Mouse (Mus musculus): ENCODE results near the gene Bcas3. TPM values are rescaled to one million over a fixed set of nuclear protein-coding genes. Genes with fewer than 3 reads are reported as not detected.
A peak's percentile ranks its signal among the peaks of the same experiment; 100 is the strongest.

The Bcas3 gene
- total RNA-seq, 1 experiment from 2014 or later = 40.5 TPM

DNA sequence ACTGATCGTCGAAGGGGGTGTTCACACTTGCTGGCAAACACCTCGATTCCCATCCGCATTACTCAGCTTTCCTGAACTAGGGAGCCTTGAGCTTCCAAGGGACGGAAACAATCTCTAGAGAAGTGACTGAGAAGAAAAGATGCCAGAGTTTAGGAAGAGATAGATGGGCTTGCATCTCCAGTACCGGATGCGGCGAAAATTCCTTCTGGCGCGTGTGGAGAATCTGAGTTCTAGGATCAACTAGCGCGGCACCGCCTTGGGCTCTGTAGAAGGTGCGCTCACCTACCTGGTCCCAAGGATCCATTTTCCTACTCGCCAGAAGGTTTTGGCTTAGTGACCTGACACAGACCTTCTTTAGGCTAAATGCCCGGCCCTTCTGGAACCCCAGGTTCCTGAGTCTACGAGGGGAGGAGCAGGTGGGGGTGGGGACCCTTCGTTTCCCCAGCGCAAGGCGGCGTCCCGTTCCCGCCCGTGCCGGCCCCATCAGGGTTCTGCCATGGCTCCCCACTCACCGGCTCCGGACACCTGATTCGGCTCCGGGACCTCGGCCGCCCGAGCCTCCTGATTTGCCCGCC lies 478.8 kb downstream of the Bcas3 start:
- DNase-seq = no peak

- DNase-seq = peak; percentile 89
These were observed 479.4 kb downstream of the Bcas3 start, which contains the start of gene Tbx2 for GRCm38 (mm10) chr11:85832231-85832924. TSS of gene Tbx2 (plus strand) at chr11:85832551.

GRCm38 (mm10) chr11:85833081-85833521 lies 480.1 kb downstream of the Bcas3 start:
- DNase-seq = peak; percentile 72

DNA sequence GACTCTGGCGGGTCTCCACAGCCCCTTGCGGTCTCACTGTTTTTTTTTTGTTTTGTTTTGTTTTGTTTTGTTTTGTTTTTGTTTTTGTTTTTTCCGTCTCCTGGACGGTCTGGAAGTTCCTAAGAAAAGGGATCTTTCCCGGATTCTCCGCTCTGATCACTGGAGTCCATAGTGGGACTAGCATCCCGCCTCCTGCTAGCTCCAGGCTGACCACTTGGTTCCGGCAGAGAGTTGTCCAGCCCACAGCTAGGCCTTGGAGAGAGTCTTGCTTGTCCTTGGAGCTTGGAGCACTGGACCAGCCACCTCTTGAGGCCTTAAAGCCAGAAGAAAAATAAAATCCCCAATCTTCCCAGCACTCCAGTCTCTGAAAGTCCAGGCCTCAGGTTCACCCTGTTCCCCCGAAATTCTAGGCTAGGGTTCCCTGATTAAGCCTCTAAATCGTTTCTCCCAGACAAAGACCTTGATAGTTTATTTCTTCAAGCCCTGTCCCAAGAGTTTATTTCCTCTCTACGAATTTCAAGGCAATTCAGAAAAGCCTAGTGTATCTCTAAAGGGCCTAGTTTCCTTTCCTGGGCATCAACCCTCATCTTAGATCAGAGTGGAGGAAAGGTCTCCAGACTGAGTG lies 480.9 kb downstream of the Bcas3 start:
- DNase-seq = peak; percentile 67

DNA sequence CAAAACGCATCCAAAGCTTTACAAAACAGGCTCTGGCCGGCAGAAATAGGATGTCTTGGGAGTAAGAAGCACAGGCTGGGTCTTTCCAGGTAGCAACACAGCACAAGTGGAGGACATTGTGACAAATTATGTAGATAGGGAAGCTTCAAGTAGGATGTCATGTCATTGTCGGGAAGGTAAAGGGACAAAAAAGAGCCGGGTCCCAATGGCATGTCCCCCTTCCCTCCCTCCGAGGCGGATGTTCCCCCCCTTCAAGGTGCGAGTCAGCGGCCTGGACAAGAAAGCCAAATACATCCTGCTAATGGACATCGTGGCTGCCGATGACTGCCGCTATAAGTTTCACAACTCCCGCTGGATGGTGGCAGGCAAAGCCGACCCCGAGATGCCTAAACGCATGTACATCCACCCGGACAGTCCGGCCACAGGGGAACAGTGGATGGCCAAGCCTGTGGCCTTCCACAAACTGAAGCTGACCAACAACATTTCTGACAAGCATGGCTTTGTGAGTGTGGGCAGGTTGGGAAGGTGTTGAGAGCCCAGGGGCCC lies 481.5 kb downstream of the Bcas3 start:
- peak; percentile 49 for DNase-seq

DNA sequence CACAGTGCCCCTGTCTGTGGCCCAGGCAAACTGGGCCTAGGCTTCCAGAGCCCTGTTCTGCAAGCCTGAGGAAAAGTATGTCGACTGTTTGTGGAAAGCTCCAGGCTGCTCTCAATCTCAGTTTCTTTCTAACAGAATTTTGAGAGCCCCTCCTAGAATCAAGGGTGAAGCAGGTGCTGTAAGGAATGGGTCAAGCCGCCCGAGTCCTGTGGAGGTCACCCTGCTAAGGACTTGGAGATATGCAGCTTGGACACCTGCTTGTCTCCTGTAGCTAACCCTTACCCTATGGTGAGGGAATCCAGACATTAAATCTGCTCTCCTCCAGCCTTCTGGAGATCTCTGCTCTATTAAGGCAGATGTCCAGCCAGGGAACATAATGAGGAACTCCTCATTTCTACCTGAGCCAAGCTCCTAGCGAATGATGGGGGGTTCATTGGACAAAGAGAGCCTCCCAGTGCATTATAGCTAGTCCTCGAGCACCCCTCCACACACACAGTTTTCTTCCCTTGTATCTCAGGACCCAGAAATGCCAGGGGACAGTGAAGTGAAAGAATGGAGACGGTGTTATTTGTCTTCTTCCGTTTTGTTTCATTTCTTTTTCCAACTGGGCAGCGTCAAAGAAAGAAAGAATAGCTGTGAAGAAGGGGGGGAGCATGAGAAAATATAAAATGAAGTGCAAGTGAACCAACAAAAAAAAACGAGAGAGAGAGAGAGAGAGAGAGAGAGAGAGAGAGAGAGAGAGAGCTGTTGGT lies 482.2 kb downstream of the Bcas3 start:
- no peak for DNase-seq

- no peak for DNase-seq
These were observed 483.0 kb downstream of the Bcas3 start for GRCm38 (mm10) chr11:85835753-85836522.

DNA sequence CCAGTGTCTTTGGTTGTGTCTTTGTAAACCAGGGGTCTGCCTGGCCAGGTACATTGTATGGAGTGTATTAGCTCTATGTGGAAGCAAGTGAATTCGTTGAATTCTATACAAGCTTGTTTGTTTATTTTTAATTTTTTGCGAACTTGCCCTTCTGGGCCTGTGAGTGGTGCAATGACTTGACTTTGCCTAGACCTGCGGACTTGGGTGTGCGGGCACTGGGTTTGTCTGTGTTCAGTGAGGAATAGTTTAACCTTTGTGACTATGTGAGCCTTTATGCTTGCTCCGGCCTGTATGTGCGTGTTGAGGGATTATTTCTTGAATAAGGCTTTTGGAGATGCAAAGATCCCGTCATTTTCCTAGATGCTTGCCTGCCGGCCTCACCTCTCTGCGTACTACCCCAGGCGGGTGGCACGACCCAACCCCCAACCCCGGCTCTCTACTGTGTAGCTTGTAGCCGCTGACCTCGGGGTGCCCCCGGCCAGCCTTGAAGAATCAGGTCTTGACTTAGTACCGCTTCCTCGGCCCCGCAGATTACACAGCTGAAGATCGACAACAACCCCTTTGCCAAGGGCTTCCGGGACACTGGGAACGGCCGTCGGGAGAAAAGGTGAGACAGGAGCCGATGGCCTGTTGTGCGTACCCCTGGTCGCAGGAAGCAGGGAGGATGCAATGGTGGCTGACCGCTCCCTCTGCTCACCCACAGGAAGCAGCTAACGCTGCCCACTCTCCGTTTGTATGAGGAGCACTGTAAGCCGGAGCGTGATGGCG lies 483.7 kb downstream of the Bcas3 start:
- DNase-seq = peak; percentile 60

DNA sequence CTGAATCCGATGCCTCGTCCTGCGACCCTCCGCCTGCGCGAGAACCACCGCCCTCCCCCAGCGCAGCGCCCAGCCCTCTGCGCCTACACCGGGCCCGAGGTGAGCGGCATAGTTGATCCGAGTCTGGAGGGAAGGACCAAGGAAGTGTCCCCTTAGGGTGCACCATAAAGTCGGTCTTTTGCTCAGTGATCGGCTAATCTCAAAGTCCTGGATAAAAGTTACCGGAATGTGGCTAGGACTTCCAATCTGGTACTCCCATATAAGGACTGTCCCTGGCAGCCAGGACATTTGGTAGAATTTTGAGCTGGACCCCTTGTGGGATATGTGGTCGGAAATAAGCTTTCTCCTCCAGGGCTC lies 484.3 kb downstream of the Bcas3 start:
- peak; percentile 31 for DNase-seq

GRCm38 (mm10) chr11:85837648-85838423 lies 484.9 kb downstream of the Bcas3 start:
- DNase-seq = peak; percentile 58

DNA sequence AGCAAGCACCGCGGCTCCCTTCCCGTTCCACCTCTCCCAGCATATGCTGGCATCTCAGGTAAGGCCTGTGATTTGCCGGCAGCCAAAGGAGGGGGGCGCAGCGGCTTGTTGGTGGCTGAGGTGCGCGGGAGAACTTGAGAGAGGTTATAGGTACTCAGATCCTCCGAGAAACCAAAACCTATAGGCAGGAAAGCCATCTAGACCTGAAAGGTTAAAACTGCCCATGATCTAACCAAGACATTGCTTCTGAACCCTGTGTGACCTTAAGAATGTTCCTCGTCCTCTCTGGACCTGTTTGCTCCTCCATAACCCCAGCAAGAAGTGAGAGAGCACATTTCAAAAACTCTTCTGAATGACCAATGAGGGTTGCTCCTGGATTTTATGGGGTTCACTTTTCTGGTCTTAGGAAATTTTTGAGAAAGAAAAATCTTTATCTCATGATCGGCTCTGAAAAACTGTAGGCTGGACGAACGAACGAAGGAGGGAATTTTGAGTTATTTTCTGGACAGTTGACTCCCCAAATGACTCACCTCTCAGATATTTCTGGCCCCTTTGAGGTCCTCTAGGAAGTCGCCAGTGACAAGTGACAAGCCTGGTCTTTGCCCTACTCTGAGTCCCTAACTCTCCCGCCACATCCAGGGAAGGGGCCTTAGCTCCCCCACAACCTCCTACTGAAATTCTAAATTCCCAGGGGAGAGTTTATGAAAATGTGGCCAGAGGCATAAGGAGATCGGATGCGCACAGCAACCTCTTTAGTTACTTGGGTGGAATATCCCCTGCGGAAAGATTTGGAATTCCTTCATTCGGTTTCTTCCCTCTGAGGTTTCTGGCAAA lies 485.7 kb downstream of the Bcas3 start:
- DNase-seq = no peak

GRCm38 (mm10) chr11:85839258-85840030 lies 486.5 kb downstream of the Bcas3 start:
- DNase-seq = no peak

- no peak for DNase-seq
These were observed 487.2 kb downstream of the Bcas3 start for GRCm38 (mm10) chr11:85840031-85840802.

DNA sequence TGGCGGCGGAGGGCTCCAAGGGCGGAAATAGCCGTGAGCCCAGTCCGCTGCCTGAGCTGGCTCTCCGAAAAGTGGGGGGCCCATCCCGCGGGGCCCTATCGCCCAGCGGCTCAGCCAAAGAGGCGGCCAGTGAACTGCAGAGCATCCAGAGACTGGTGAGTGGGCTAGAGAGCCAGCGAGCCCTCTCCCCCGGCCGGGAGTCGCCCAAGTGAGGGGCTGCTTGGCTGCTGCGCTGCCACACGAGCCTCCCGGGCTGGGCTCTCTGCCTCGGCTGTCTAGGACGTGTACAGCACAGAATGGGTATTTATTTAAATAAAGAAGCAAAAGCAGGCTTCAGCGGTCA lies 487.8 kb downstream of the Bcas3 start:
- DNase-seq = peak; percentile 17

DNA sequence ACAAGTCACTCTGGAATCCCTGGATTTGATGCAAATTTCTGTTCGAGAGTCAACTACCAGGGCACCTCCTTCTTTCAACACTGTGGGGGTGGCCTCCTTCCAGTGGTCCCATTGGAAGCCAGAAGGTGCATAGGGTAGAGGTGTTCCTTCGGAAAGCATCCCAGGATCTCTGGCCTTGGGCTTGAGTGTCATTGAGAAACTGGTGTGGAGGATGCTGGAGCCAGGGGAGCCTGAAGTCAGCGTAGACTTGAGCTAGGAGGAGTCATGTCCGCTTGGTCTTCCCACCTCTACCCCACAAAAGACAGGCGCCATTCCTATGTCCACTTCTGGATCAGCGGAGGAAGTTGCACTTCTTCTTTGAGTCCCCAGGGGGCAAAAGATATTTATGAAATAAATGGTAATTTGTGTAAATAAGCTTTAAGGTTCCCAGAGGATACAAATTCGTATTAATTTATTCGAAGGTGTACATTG lies 488.3 kb downstream of the Bcas3 start:
- DNase-seq = peak; percentile 22

DNA sequence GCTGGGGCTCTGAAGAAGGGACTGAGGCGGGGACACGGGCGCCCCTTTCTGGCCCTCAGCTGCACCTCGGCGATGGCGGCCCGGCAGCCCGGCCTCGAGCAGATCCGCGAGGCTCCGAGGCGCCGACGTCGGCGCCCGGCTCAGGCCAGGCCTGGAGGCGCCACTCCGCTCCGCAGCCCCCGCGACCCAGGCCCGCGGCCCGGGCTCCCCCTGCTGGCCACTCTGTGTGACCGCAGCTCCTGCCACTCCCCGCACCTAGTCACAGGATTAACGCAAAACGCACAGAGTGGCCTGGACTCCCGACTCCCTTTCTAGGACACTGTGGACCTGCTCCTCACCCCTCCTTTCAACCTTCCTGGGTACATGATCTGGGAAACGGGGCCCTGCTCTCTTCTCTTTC lies 489.0 kb downstream of the Bcas3 start:
- peak; percentile 92 for DNase-seq

- peak; percentile 29 for DNase-seq
These were observed 489.8 kb downstream of the Bcas3 start for GRCm38 (mm10) chr11:85842596-85843346.

Measured in adrenal gland, postnatal 14 days (tissue).